Mouse (Mus musculus) embryonic facial prominence, embryonic 10.5 days (tissue): ENCODE measurements around the gene Hdac11. TPM values are rescaled to one million over a fixed set of nuclear protein-coding genes. Genes with fewer than 3 reads are reported as not detected.

Source experiments
- DNase-seq: peaks from one replicate; pipeline ENCODE4 v3.0.0-alpha.2; 2017; ENCODE audit warnings: low spot score
- H3K27ac ChIP-seq: fragments of 300-500 bp; sonication (generic); replicated peaks from 2 replicates; pipeline ENCODE4 v1.5.1; 2016; ENCODE audit warnings: mild to moderate bottlenecking
- H3K27me3 ChIP-seq: fragments of 300-500 bp; sonication (generic); replicated peaks from 2 replicates; pipeline ENCODE4 v1.6.1; 2016; ENCODE audit warnings: low read depth, mild to moderate bottlenecking; ENCODE audit not compliant: poor library complexity, severe bottlenecking
- H3K36me3 ChIP-seq: fragments of 300-500 bp; sonication (generic); replicated peaks from 2 replicates; pipeline ENCODE4 v1.6.1; 2016; ENCODE audit warnings: mild to moderate bottlenecking, moderate library complexity
- H3K4me1 ChIP-seq: fragments of 300-500 bp; sonication (generic); 2 replicates; pipeline ENCODE4 v1.6.1; 2016
- H3K4me3 ChIP-seq: fragments of 300-500 bp; sonication (generic); 2 replicates; pipeline ENCODE4 v1.5.1; 2016; ENCODE audit warnings: mild to moderate bottlenecking, moderate library complexity
- H3K9me3 ChIP-seq: fragments of 300-500 bp; sonication (generic); 2 replicates; pipeline ENCODE4 v1.6.1; 2016; ENCODE audit warnings: mild to moderate bottlenecking
- WGBS: fragments of 180-500 bp; shearing (Covaris S2); methylation state at CpG from one replicate; pipeline ENCODE4 v1.1.7; 2016; 5-methylcytosine and 5-hydroxymethylcytosine counted together
- polyA plus RNA-seq: library from polyadenylated mRNA; unstranded; fragments of >200 nt; fragmentation: Nextera tagmentation; extraction: Ambion mirVana; gene quantifications from 2 replicates; pipeline ENCODE4 v1.2.1, GENCODE M21; 2016

Hdac11 gene
- polyA plus RNA-seq, 1 experiment from 2014 or later = 9.8 TPM

DNA sequence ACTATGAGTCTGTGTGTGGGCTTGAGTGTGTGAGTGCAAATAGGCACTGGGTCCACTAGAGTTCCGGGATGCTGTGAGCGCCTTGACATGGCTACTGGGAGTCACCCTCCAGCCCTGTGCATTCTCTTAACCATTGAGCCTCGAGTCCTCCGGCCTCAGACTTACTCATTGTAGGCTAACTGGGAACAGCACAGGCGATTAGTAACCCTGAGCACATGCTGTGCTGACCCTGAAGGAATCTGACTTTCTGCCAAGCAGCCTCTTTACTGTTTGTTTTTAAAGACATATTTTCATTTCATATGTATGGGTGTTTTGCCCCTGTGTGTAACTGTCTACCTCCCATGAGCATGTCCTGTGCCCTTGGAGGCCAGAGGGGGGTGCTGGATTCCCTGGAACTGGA is 10.9 kb upstream of the Hdac11 start:
- 82% methylated on average over 5 of the region's 5 CpGs for WGBS
- H3K27ac ChIP-seq = no peak overlapping the region
- no peak overlapping the region for H3K4me3 ChIP-seq
- H3K4me1 ChIP-seq = peaks cover 14% of the 10 kb centered on the region
- no peaks in the 10 kb centered on the region for H3K9me3 ChIP-seq
- no peaks in the 10 kb centered on the region for H3K36me3 ChIP-seq
- 0 out of 2 replicates have a peak, but pooled peaks cover 3% of the 10 kb centered on the region for H3K27me3 ChIP-seq
- DNase-seq = no peak

DNA sequence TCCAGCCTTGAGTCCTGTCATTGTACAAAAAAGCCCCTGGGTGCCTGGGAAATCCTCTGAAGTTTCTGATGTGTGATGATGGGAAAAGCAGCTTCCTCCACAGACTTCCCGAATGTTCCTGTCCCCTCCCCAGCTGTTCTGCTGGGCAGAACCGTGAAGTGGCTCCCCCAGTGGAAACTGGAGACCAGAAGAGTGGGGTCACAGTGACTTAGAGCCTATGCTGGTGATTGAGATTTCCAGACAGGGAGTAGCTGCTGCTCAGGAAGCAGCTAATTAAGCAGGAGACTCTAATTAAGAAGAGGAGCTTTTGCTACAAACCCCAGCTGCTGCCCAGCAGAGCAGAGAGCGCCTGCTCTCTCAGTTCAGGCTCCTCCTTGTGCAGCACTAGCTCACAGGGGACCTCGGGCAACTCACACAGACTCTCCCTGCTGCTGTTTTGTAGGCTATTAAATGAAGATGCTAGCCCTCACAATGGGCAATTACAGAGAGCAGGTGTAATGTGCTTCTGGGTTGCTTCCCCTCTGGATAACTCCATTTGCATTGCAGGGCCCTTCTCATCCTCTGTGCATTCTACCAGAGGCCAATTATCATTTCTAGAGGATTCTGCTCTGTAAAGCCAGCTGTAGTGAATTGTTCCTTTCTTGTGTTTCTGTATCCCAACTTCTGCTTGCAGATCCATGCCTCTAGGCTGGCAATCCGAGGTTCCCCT is 9.9 kb upstream of the Hdac11 start:
- Histone ChIP-seq H3K27me3 (0 out of 2 replicates have a peak, but pooled peaks cover 3% of the 10 kb centered on the region), H3K36me3 (no peaks in the 10 kb centered on the region), H3K9me3 (no peaks in the 10 kb centered on the region), H3K4me1 (peaks cover 14% of the 10 kb centered on the region), H3K4me3 (no peak overlapping the region), H3K27ac (peak overlapping the region; percentile 65; the same call in 1 of the 2 replicates)
- peak; percentile 24 for DNase-seq
- 25% methylated on average over 5 of the region's 5 CpGs for WGBS

DNA sequence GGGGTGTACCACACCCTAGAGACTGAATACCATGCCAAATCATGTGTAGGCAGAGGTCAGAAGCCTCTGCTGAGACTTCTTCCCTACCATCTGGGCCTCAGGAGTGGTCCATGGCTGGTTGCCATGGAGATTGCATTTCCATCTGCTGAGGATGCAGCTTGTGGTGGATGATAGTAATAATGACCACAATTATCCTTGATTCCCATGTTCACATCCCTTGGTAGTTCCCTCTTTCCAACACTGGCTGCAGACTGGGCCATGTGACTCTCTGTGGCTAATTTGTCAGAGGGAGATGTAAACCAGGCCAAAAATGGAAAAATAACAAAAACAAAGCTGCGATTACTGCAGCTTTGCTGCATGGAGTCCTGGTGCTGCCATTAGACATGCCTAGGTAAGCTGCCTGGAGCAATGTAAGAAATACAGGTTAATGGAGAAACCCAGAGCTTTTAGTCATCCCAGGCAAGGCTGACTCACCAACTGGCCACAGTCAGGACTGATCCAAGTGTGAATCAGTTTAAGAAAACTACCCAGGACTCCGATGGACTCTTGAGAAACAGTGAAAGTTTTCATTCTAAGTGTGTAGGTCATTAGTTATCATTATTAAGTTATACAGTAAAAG is 9.2 kb upstream of the Hdac11 start:
- no peaks in the 10 kb centered on the region for H3K9me3 ChIP-seq
- peaks cover 18% of the 10 kb centered on the region for H3K4me1 ChIP-seq
- no peaks in the 10 kb centered on the region for H3K36me3 ChIP-seq
- WGBS = 92% methylated on average over 2 of the region's 2 CpGs
- H3K27ac ChIP-seq = 0 out of 2 replicates have a peak overlapping the region, but pooled peaks have one; percentile 36
- 0 out of 2 replicates have a peak, but pooled peaks cover 6% of the 10 kb centered on the region for H3K27me3 ChIP-seq
- H3K4me3 ChIP-seq = no peak overlapping the region
- DNase-seq = no peak

DNA sequence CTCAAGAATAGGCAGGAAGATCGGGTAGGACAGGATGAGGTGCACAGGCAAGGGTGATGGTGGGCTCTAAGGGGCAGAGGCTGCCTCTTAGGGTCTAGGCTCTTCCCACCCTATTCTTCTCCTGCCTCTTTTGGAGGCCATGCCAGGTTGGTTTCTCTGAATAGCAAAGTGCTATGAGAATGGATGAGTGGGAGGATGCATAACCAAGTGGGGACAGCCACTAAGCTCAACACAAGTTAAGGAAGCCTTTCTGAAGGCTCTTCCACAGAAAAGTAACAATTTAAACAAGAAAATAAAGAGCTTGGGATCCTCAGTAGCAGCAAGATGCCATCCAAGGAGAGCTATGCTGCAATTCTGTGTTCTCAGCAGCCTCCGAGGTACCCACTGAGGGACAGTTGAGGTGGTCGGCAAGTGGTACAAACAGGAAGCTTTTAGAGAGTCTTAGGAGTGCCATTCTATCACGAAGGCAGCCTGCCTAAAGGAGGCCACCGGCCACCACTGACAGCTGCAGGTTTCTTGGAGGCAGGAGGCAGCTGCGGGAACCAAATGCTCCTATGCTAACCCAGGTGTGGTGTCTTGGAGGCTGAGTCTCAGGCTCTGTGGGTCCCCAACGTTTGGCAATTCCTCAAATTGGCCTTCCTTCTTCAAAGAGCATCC is 3.4 kb upstream of the Hdac11 start:
- H3K4me3 ChIP-seq = peak overlapping the region; percentile 41
- 36% methylated on average over 7 of the region's 7 CpGs for WGBS

DNA sequence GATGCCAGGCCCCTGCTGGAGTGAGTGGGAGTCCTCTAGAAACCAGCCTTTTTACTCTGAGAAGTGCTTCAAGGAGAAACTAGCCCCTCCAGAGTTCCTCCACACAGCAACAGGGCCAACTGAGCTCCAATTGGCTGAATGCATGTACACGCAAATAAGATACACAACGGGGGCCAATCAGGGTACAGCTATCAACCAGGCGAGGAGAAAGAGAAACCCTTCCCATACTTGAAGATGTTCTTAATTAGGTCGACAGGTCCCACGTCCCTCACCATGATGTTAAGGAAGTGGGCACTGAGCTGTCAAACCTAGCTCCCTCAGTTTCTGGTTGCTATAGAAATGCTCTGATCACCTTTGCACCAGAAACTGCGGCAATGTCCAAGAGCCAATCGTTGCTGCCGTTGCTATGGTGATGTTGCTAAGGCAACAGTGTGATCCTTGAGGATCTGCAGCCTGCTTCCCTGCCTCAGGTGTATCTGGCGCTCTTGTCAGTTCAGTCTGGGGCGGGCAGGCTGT is 2.9 kb upstream of the Hdac11 start:
- H3K27ac ChIP-seq = peak overlapping the region; percentile 72

More for the DNA sequence above, 3.4 kb upstream of the Hdac11 start:
- H3K4me1 ChIP-seq = peaks cover 55% of the 10 kb centered on the region
- peak overlapping the region; percentile 72 for H3K27ac ChIP-seq
- no peaks in the 10 kb centered on the region for H3K36me3 ChIP-seq
- no peak for DNase-seq
- H3K9me3 ChIP-seq = no peaks in the 10 kb centered on the region
- 0 out of 2 replicates have a peak, but pooled peaks cover 4% of the 10 kb centered on the region for H3K27me3 ChIP-seq

DNA sequence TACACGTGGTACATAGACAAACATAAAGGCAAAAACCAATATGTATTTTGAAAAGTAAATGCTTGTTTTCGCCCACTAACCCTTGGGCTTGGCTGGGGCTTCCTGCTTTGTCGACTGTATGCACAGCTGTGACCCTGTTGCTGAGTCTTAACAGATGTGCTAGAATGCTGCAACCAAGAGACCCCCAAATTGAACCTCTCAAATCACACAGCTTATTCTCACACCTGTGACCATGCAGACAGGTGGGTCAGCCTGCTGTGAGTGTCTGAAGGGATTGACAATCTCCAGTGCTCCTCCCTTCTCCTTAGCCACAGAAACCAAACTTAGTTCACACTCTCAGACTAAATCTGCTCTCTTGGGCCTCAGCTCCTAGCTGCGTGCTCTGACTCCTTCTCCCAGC is 1.8 kb upstream of the Hdac11 start:
- Histone ChIP-seq H3K9me3 (no peaks in the 10 kb centered on the region), H3K4me1 (peaks cover 68% of the 10 kb centered on the region), H3K27me3 (0 out of 2 replicates have a peak, but pooled peaks cover 4% of the 10 kb centered on the region), H3K4me3 (no peak overlapping the region), H3K36me3 (peaks cover 6% of the 10 kb centered on the region), H3K27ac (no peak overlapping the region)
- 62% methylated on average over 4 of the region's 4 CpGs for WGBS
- DNase-seq = no peak

More for the DNA sequence above, 2.9 kb upstream of the Hdac11 start:
- peaks cover 60% of the 10 kb centered on the region for H3K4me1 ChIP-seq
- no peaks in the 10 kb centered on the region for H3K36me3 ChIP-seq
- no peaks in the 10 kb centered on the region for H3K9me3 ChIP-seq
- peak; percentile 76 for DNase-seq
- 2% methylated on average over 10 of the region's 10 CpGs for WGBS
- peak overlapping the region; percentile 41 for H3K4me3 ChIP-seq
- 0 out of 2 replicates have a peak, but pooled peaks cover 4% of the 10 kb centered on the region for H3K27me3 ChIP-seq

DNA sequence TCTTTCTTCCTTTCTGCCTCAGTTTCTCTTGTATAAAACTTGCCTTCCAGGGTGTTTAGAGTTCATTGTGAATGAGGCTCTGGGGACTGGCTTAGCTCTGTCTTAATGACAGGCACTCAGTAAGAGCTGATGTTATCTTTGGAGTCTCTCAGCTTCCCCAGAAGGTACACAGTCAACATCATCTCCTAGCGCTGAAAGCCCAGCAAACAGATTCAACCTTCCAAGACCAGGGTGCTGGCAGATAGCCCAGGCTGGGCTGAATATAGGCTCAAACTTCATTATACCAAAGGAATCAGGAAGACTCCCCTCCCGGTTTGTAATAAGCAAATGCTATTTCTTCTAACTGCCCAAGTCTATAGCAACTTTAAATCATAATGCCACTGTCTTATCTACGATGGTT is 1.2 kb upstream of the Hdac11 start:
- no peaks in the 10 kb centered on the region for H3K9me3 ChIP-seq
- H3K4me3 ChIP-seq = no peak overlapping the region
- H3K4me1 ChIP-seq = peaks cover 73% of the 10 kb centered on the region
- H3K27me3 ChIP-seq = 0 out of 2 replicates have a peak, but pooled peaks cover 4% of the 10 kb centered on the region
- DNase-seq = no peak
- peaks cover 6% of the 10 kb centered on the region for H3K36me3 ChIP-seq
- 81% methylated on average over 3 of the region's 3 CpGs for WGBS
- H3K27ac ChIP-seq = no peak overlapping the region

DNA sequence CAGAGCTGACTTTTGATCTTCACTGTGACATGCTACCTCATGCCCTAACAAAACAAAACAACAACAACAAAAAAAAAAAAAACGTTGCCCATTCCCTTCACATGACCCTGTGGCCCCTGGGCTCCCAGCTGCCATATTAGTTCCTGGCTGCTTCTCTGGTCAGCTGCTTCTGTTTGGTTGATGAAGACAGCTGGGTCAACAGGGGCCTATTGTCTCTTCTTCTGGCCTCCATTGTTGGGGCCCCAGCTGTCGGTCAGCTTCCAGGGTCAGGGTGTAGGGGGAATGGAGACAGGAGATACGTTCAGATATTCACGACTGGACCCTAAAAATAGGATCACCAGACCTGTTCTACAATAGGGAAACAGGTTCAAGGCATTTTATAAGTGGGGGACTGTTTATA is 403 bp upstream of the Hdac11 start:
- Histone ChIP-seq H3K4me1 (peaks cover 81% of the 10 kb centered on the region), H3K36me3 (peaks cover 6% of the 10 kb centered on the region), H3K9me3 (no peaks in the 10 kb centered on the region), H3K4me3 (peak overlapping the region; percentile 76), H3K27me3 (0 out of 2 replicates have a peak, but pooled peaks cover 4% of the 10 kb centered on the region), H3K27ac (peak overlapping the region; percentile 92; the same call in 1 of the 2 replicates)
- no peak for DNase-seq
- WGBS = 19% methylated on average over 4 of the region's 4 CpGs

DNA sequence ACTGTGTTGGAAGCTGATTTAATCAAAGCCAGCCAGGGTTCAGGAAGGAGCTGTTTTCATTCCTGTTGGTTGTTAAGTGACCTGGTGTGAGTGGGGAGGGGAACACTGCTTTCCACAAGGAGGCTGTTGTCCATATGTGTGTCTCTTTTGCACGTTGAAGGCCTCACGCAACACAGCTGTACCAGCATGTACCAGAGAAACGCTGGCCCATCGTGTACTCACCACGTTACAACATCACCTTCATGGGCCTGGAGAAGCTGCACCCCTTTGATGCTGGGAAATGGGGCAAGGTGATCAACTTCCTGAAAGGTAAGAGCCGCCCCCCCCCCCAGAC is 739 bp downstream of the Hdac11 start:
- H3K36me3 ChIP-seq = peaks cover 7% of the 10 kb centered on the region
- whole genome bisulfite sequencing = 39% methylated on average over 6 of the region's 6 CpGs
- H3K27me3 ChIP-seq = 0 out of 2 replicates have a peak, but pooled peaks cover 2% of the 10 kb centered on the region
- no peaks in the 10 kb centered on the region for H3K9me3 ChIP-seq
- DNase-seq = no peak
- H3K4me3 ChIP-seq = peak overlapping the region; percentile 76
- H3K27ac ChIP-seq = peak overlapping the region; percentile 92
- peaks cover 85% of the 10 kb centered on the region for H3K4me1 ChIP-seq

DNA sequence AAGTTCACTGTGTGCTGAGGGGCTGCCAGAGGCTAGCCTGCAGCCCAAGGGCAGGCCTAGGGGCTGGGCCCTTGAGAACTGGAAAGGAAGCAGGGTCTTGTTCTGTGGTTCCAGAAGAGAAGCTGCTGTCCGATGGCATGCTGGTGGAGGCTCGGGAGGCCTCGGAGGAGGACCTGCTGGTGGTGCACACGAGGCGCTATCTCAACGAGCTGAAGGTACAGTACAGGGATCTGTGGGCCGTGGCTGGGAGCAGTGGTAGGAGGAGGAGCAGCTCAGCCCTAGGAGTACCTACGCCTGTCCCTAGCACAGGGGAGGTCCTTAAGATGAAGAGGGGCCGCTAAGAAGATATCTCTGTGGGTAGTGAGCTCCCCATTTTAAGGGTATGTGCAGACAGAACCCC is 2.6 kb downstream of the Hdac11 start:
- Histone ChIP-seq H3K4me3 (peak overlapping the region; percentile 11; the same call in 1 of the 2 replicates), H3K4me1 (peaks cover 67% of the 10 kb centered on the region), H3K9me3 (no peaks in the 10 kb centered on the region), H3K36me3 (peaks cover 11% of the 10 kb centered on the region), H3K27ac (peak overlapping the region; percentile 70), H3K27me3 (no peaks in the 10 kb centered on the region)
- 82% methylated on average over 9 of the region's 9 CpGs for WGBS
- DNase-seq = no peak

DNA sequence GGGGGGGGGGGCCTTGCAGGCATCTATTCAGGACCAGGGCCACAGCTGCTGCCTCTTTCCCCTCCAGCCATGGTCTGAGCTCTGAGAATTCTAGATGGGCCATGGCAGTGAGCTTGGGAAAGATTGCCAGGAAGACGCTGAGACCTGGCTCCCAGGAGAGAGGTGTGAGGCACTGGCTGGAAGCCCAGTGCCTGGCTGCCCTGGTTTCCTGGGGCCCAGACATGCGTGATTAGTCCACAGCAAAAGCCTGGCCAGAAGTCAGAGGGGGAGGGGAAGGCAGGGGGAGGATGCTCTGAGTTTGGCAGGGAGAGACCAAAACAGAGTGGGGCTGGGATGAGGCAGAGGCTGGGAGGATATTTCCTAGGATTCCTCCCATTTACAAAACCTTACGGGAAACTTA is 3.9 kb downstream of the Hdac11 start:
- peak overlapping the region; percentile 41 for H3K27ac ChIP-seq
- WGBS = 59% methylated on average over 3 of the region's 3 CpGs
- no peaks in the 10 kb centered on the region for H3K27me3 ChIP-seq
- peaks cover 11% of the 10 kb centered on the region for H3K36me3 ChIP-seq
- H3K4me3 ChIP-seq = no peak overlapping the region
- no peaks in the 10 kb centered on the region for H3K9me3 ChIP-seq
- DNase-seq = no peak
- peaks cover 57% of the 10 kb centered on the region for H3K4me1 ChIP-seq

DNA sequence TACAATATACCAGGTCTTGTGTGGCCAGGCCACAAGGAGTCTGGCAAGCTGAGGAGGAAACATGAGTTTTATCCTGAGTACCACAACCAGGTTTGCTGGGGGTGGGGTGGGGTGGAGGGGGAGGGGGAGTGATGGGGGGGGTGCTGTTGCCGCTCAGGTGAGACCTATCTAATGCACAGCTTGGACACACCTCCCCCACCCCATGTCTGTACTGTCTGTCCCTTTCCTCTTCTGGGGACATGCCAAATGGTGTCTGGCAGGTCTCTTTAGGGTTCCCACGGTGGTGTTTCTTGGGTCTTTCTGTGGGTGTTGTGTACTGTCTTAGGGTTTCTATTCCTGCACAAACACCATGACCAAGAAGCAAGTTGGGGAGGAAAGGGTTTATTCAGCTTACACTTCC is 4.5 kb downstream of the Hdac11 start:
- Histone ChIP-seq H3K9me3 (no peaks in the 10 kb centered on the region), H3K27me3 (no peaks in the 10 kb centered on the region), H3K4me3 (no peak overlapping the region), H3K4me1 (peaks cover 55% of the 10 kb centered on the region), H3K36me3 (peaks cover 11% of the 10 kb centered on the region), H3K27ac (no peak overlapping the region)
- DNase-seq = no peak
- 83% methylated on average over 2 of the region's 2 CpGs for WGBS
